Mouse (Mus musculus): ENCODE measurements around the gene Prom1. TPM values are rescaled to one million over a fixed set of nuclear protein-coding genes. Genes with fewer than 3 reads are reported as not detected.

Gene Prom1
- polyA plus RNA-seq, 1 experiment from 2014 or later, result 136 TPM

DNA sequence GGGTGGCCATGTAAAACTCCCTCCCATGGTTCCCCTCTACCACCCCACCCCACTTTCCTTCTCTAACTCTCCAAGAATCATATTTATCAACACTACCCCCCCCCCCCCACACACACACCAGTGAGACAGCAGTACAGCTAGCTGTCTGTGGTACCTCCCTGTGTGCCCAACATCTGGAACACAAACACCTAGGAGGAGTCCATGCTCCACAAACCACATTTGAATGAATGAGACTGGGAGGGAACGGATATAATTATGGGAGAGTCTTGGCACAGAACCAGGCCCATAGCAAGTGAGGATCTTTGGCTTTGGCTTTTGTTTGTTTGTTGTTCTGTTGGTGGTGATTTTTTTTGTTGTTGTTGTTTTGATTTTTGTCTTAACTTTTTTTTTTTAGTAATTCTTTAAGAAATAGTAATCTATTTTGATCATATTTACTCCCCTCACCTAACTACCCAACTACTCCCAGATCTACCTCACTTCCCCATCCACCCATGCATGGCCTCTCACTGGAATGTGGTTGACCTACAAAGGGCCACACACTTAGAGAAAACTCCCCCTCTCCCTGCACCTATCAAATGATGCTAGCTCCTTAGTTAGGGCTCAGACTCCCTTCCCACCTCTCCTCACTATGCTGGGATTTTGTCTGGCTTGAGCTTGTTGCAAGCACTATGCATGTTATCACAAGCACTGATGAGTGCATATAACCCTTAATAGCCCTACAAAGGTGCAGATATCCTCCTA, 124.8 kb downstream of the Prom1 start:
- H3K36me3 ChIP-seq (ENCODE audit: control insufficient read depth, insufficient read depth, low read length), result no peaks in the 10 kb centered on the region
- H3K4me2 ChIP-seq (replicated peaks; ENCODE audit: low read depth, low read length), result no peak overlapping the region
- no peaks in the 10 kb centered on the region for H3K27me3 ChIP-seq (ENCODE audit: control insufficient read depth, insufficient read depth, low read length)
- H3K4me1 ChIP-seq (replicated peaks; ENCODE audit: control insufficient read depth, insufficient read depth, low read length), result no peaks in the 10 kb centered on the region
- ATAC-seq (ENCODE audit: low FRiP score) (no peak), DNase-seq (ENCODE audit: low spot score) (no peak)
- H3K9me3 ChIP-seq (ENCODE audit: control insufficient read depth, low read length), result no peaks in the 10 kb centered on the region
- no peak overlapping the region for H3K9ac ChIP-seq (ENCODE audit: low read depth, low read length)
- 60% methylated on average over 1 of the region's 1 CpGs for WGBS
- H3K4me3 ChIP-seq (ENCODE audit: low read depth, low read length), result no peak overlapping the region
- no peak overlapping the region for H3K27ac ChIP-seq (ENCODE audit: low read depth, low read length)

DNA sequence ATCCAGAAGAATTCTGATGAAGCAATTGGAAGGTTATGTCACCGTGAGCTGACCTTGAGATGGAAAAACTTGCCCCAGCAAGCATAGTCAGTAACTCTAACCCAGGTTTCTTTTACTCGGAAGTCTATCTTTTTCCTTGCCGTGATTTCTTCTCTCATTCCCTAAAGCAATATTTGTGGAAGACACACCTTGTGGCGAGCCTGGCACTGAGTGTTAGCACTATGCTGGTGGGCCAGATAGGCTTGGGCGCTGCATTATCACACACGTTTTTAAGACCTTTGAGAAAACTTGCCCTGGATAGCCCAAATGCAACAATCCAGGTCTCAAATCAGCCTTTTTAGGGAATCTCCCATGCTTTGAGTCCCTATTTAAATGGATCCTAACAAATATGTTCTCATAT, 127.7 kb downstream of the Prom1 start:
- 85% methylated on average over 6 of the region's 6 CpGs for WGBS
- Histone ChIP-seq H3K9me3 (ENCODE audit: control insufficient read depth, low read length) (no peaks in the 10 kb centered on the region), H3K4me1 (replicated peaks; ENCODE audit: control insufficient read depth, insufficient read depth, low read length) (no peaks in the 10 kb centered on the region), H3K4me2 (replicated peaks; ENCODE audit: low read depth, low read length) (no peak overlapping the region), H3K4me3 (ENCODE audit: low read depth, low read length) (no peak overlapping the region), H3K36me3 (ENCODE audit: control insufficient read depth, insufficient read depth, low read length) (no peaks in the 10 kb centered on the region), H3K9ac (ENCODE audit: low read depth, low read length) (no peak overlapping the region), H3K27me3 (ENCODE audit: control insufficient read depth, insufficient read depth, low read length) (no peaks in the 10 kb centered on the region), H3K27ac (ENCODE audit: low read depth, low read length) (no peak overlapping the region)
- DNase-seq (ENCODE audit: low spot score) (no peak), ATAC-seq (ENCODE audit: low FRiP score) (no peak)

- Histone ChIP-seq H3K4me2 (replicated peaks; ENCODE audit: low read depth, low read length) (no peak overlapping the region), H3K9ac (ENCODE audit: low read depth, low read length) (no peak overlapping the region), H3K36me3 (ENCODE audit: control insufficient read depth, insufficient read depth, low read length) (no peaks in the 10 kb centered on the region), H3K4me1 (replicated peaks; ENCODE audit: control insufficient read depth, insufficient read depth, low read length) (no peaks in the 10 kb centered on the region), H3K27me3 (ENCODE audit: control insufficient read depth, insufficient read depth, low read length) (no peaks in the 10 kb centered on the region), H3K4me3 (ENCODE audit: low read depth, low read length) (no peak overlapping the region), H3K27ac (ENCODE audit: low read depth, low read length) (no peak overlapping the region), H3K9me3 (ENCODE audit: control insufficient read depth, low read length) (no peaks in the 10 kb centered on the region)
- DNase-seq (ENCODE audit: low spot score) (no peak), ATAC-seq (ENCODE audit: low FRiP score) (no peak)
- WGBS, result 75% methylated on average over 2 of the region's 2 CpGs
Measured at GRCm38 (mm10) chr5:43971156-43971555, 130.7 kb downstream of the Prom1 start.

GRCm38 (mm10) chr5:43970532-43970931, 131.3 kb downstream of the Prom1 start:
- Histone ChIP-seq H3K9ac (ENCODE audit: low read depth, low read length) (no peak overlapping the region), H3K9me3 (ENCODE audit: control insufficient read depth, low read length) (no peaks in the 10 kb centered on the region), H3K4me2 (replicated peaks; ENCODE audit: low read depth, low read length) (no peak overlapping the region), H3K4me3 (ENCODE audit: low read depth, low read length) (no peak overlapping the region), H3K36me3 (ENCODE audit: control insufficient read depth, insufficient read depth, low read length) (no peaks in the 10 kb centered on the region), H3K4me1 (replicated peaks; ENCODE audit: control insufficient read depth, insufficient read depth, low read length) (no peaks in the 10 kb centered on the region), H3K27me3 (ENCODE audit: control insufficient read depth, insufficient read depth, low read length) (no peaks in the 10 kb centered on the region), H3K27ac (ENCODE audit: low read depth, low read length) (no peak overlapping the region)
- WGBS, result 86% methylated on average over 2 of the region's 2 CpGs
- ATAC-seq (ENCODE audit: low FRiP score) (no peak), DNase-seq (ENCODE audit: low spot score) (no peak)

GRCm38 (mm10) chr5:43968634-43969033, 133.2 kb downstream of the Prom1 start:
- no peaks in the 10 kb centered on the region for H3K36me3 ChIP-seq (ENCODE audit: control insufficient read depth, insufficient read depth, low read length)
- H3K4me2 ChIP-seq (replicated peaks; ENCODE audit: low read depth, low read length), result no peak overlapping the region
- no peaks in the 10 kb centered on the region for H3K4me1 ChIP-seq (replicated peaks; ENCODE audit: control insufficient read depth, insufficient read depth, low read length)
- no peak overlapping the region for H3K9ac ChIP-seq (ENCODE audit: low read depth, low read length)
- H3K27me3 ChIP-seq (ENCODE audit: control insufficient read depth, insufficient read depth, low read length), result no peaks in the 10 kb centered on the region
- DNase-seq (ENCODE audit: low spot score) (no peak), ATAC-seq (ENCODE audit: low FRiP score) (no peak)
- no peak overlapping the region for H3K4me3 ChIP-seq (ENCODE audit: low read depth, low read length)
- 73% methylated on average over 2 of the region's 2 CpGs for WGBS
- H3K27ac ChIP-seq (ENCODE audit: low read depth, low read length), result no peak overlapping the region
- H3K9me3 ChIP-seq (ENCODE audit: control insufficient read depth, low read length), result no peaks in the 10 kb centered on the region

DNA sequence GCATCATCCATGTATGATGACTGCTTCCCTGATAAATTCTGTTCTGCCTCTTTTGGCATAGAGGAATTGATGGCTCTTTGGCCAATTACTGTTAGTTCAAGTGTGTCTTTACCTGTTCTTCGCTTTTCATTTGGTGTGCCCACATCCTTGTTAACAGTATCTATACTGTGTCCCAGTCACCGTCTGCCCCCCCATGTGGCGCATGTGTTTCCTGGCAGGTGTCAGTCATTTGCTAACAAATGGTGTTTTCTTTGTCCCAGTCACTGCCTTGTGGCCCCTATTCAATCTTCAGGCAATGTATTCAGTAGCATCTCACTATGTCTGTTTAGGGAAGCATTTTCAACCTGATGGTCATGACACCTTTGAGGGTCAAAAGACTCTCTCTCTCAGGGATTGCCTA, 140.8 kb downstream of the Prom1 start:
- no peak for DNase-seq (ENCODE audit: low spot score)
- H3K36me3 ChIP-seq (ENCODE audit: control insufficient read depth, insufficient read depth, low read length), result no peaks in the 10 kb centered on the region
- no peak overlapping the region for H3K27ac ChIP-seq (ENCODE audit: low read depth, low read length)
- no peaks in the 10 kb centered on the region for H3K27me3 ChIP-seq (ENCODE audit: control insufficient read depth, insufficient read depth, low read length)
- no peaks in the 10 kb centered on the region for H3K9me3 ChIP-seq (ENCODE audit: control insufficient read depth, low read length)
- H3K4me2 ChIP-seq (replicated peaks; ENCODE audit: low read depth, low read length), result no peak overlapping the region
- WGBS, result 84% methylated on average over 3 of the region's 3 CpGs
- H3K4me3 ChIP-seq (ENCODE audit: low read depth, low read length), result no peak overlapping the region
- H3K4me1 ChIP-seq (replicated peaks; ENCODE audit: control insufficient read depth, insufficient read depth, low read length), result no peaks in the 10 kb centered on the region
- H3K9ac ChIP-seq (ENCODE audit: low read depth, low read length), result no peak overlapping the region
- ATAC-seq (ENCODE audit: low FRiP score), result no peak

DNA sequence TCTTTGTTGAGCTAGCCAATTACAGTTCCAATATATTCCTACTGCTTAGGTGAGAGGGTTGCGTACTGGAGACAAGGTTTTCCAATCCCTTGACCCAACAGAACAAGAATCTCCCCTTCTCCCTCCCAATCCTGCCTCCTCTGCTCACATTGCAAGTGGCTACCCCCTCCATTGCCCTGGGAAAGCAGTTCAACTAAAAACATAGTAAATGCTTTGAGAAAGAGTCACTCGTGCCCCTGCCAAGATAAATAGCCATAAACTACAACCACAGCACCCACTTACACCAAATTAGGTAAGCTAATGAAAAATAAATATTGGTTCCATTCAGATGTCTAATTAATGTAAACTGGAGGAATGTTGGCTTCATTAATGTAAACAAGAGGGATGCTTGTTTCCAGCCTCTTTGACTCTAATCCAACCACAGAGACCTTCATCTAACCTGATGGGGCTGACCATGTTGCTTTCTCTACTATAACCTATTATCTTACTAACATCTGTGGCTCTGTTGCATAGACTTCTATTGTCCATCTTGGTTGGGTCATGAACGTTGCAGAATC, 141.9 kb downstream of the Prom1 start:
- H3K9me3 ChIP-seq (ENCODE audit: control insufficient read depth, low read length), result no peaks in the 10 kb centered on the region
- H3K9ac ChIP-seq (ENCODE audit: low read depth, low read length), result no peak overlapping the region
- 84% methylated on average over 3 of the region's 3 CpGs for WGBS
- DNase-seq (ENCODE audit: low spot score), result no peak
- H3K27ac ChIP-seq (ENCODE audit: low read depth, low read length), result no peak overlapping the region
- no peak overlapping the region for H3K4me3 ChIP-seq (ENCODE audit: low read depth, low read length)
- H3K4me1 ChIP-seq (replicated peaks; ENCODE audit: control insufficient read depth, insufficient read depth, low read length), result no peaks in the 10 kb centered on the region
- H3K36me3 ChIP-seq (ENCODE audit: control insufficient read depth, insufficient read depth, low read length), result no peaks in the 10 kb centered on the region
- H3K4me2 ChIP-seq (replicated peaks; ENCODE audit: low read depth, low read length), result no peak overlapping the region
- no peaks in the 10 kb centered on the region for H3K27me3 ChIP-seq (ENCODE audit: control insufficient read depth, insufficient read depth, low read length)
- ATAC-seq (ENCODE audit: low FRiP score), result no peak

- WGBS, result 73% methylated on average over 1 of the region's 1 CpGs
- H3K27ac ChIP-seq (ENCODE audit: low read depth, low read length), result no peak overlapping the region
- ATAC-seq (ENCODE audit: low FRiP score) (no peak), DNase-seq (ENCODE audit: low spot score) (no peak)
- 0 out of 2 replicates have a peak, but pooled peaks cover 2% of the 10 kb centered on the region for H3K4me1 ChIP-seq (replicated peaks; ENCODE audit: control insufficient read depth, insufficient read depth, low read length)
- no peaks in the 10 kb centered on the region for H3K36me3 ChIP-seq (ENCODE audit: control insufficient read depth, insufficient read depth, low read length)
- no peak overlapping the region for H3K4me2 ChIP-seq (replicated peaks; ENCODE audit: low read depth, low read length)
- H3K27me3 ChIP-seq (ENCODE audit: control insufficient read depth, insufficient read depth, low read length), result no peaks in the 10 kb centered on the region
- no peak overlapping the region for H3K4me3 ChIP-seq (ENCODE audit: low read depth, low read length)
- no peaks in the 10 kb centered on the region for H3K9me3 ChIP-seq (ENCODE audit: control insufficient read depth, low read length)
- H3K9ac ChIP-seq (ENCODE audit: low read depth, low read length), result no peak overlapping the region
Measured at GRCm38 (mm10) chr5:43953241-43953640, 148.6 kb downstream of the Prom1 start.

GRCm38 (mm10) chr5:43948748-43949275, 153.0 kb downstream of the Prom1 start:
- Histone ChIP-seq H3K4me1 (replicated peaks; ENCODE audit: control insufficient read depth, insufficient read depth, low read length) (peaks cover 2% of the 10 kb centered on the region; the same call in 1 of the 2 replicates), H3K9me3 (ENCODE audit: control insufficient read depth, low read length) (no peaks in the 10 kb centered on the region), H3K27ac (ENCODE audit: low read depth, low read length) (no peak overlapping the region), H3K9ac (ENCODE audit: low read depth, low read length) (peak overlapping the region; percentile 47; the same call in 1 of the 2 replicates), H3K4me2 (replicated peaks; ENCODE audit: low read depth, low read length) (peak overlapping the region; percentile 60), H3K36me3 (ENCODE audit: control insufficient read depth, insufficient read depth, low read length) (no peaks in the 10 kb centered on the region), H3K27me3 (ENCODE audit: control insufficient read depth, insufficient read depth, low read length) (no peaks in the 10 kb centered on the region), H3K4me3 (ENCODE audit: low read depth, low read length) (no peak overlapping the region)
- ATAC-seq (ENCODE audit: low FRiP score) (peak; percentile 64), DNase-seq (ENCODE audit: low spot score) (peak; percentile 50)
- 5% methylated on average over 8 of the region's 8 CpGs for WGBS

All from hindbrain, embryonic 11.5 days (tissue).